Mouse (Mus musculus) monocyte, adult 59 days (primary cell): ENCODE data around the gene Smtnl1. TPM values are rescaled to one million over a fixed set of nuclear protein-coding genes. Genes with fewer than 3 reads are reported as not detected.

ENCODE experiments used
- total RNA-seq, 2 experiments: library from RNA; stranded (reverse); gene quantifications; one replicate each; pipeline ENCODE4 v1.2.4; 2023

Smtnl1 gene
- not detected for total RNA-seq

GRCm38 (mm10) chr2:84822552-84822951 is at the start of gene Smtnl1:
Gene Smtnl1 (minus strand): TSS chr2:84822652.

DNA sequence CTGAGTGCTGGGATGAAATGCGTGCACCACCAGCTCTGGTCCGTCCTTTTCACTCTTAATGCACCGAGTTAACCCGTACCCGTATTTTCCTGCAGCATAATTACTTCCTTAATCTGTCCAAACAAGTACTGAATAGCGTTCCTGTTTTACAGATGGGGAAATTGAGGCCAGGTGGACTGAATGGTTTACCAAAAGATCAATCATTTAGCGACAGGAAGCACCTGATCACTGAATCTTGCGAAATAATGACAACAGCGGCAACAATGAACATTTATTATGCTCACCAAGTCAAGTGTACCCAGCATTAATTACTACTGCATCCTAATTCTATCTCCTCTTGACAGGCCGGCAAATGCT is 16.1 kb upstream of the Smtnl1 start, which contains the start of gene Slc43a1:
Gene Slc43a1, plus strand, starts transcription at position 258 of the 357 bp plus-strand sequence.

GRCm38 (mm10) chr2:84826488-84827282 is 4.2 kb upstream of the Smtnl1 start, which contains the start of gene Timm10:
Gene Timm10 (plus strand): TSS chr2:84826997.

GRCm38 (mm10) chr2:84798493-84798921 is 23.9 kb downstream of the Smtnl1 start, which contains the start of gene Ube2l6:
Gene Ube2l6 (plus strand): TSS chr2:84798828.

DNA sequence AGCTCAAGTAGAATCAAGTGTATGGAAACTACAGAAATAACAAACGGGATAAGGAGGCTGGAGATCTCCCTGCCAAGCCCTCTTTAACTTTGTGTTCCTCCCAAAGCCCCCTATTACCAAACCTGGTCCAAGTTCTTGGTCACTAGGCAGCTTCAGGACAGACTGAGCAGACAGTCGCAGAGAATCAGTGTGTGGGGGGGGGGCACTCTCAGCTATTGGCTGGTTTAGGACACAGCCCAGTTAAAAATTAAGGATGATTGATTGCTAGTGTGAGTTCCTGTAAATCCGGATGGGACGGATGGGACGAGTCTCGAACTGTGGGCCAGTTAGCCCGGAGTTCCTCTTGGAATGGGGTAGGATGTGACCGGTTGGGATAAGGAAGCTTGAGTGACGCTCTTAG is 47.2 kb downstream of the Smtnl1 start, which contains the start of gene Serping1:
Gene Serping1, minus strand, starts transcription at position 204 of the 400 bp plus-strand sequence.

Other genes with a start within 250 kb of the Smtnl1 start
- 10 to 100 TPM; 63.0 to 73.0 TPM for gene Ctnnd1, start 171.9 kb downstream of the Smtnl1 start, total RNA-seq
- under 1 TPM; 0.21 TPM for gene Btbd18, start 163.6 kb downstream of the Smtnl1 start, total RNA-seq
- 10 to 100 TPM; 22.3 to 23.7 TPM for gene Selenoh, start 151.9 kb downstream of the Smtnl1 start, total RNA-seq
- not detected for gene Gm28635, start 144.6 kb downstream of the Smtnl1 start, total RNA-seq
- 1 to 10 TPM; 8.4 to 8.7 TPM for gene Med19, start 144.2 kb downstream of the Smtnl1 start, total RNA-seq
- gene Tmx2, start 143.5 kb downstream of the Smtnl1 start, total RNA-seq: 10 to 100 TPM; 23.2 to 24.2 TPM
- 10 to 100 TPM; 41.6 to 44.0 TPM for gene Zdhhc5, start 107.5 kb downstream of the Smtnl1 start, total RNA-seq
- gene Clp1, start 95.3 kb downstream of the Smtnl1 start, total RNA-seq: 10 to 100 TPM; 12.3 to 14.4 TPM
- gene Ypel4, start 88.6 kb downstream of the Smtnl1 start, total RNA-seq: not detected
- gene Gm19426, start 79.0 kb downstream of the Smtnl1 start, total RNA-seq: not detected
- gene Serping1, start 47.2 kb downstream of the Smtnl1 start, total RNA-seq: 1 to 10 TPM in 1 of 2 experiments, under 1 TPM in 1; 0.39 to 2.2 TPM
- 10 to 100 TPM; 27.3 to 35.8 TPM for gene Ube2l6, start 23.8 kb downstream of the Smtnl1 start, total RNA-seq
- 10 to 100 TPM in 1 of 2 experiments, 1 to 10 TPM in 1; 10.0 to 12.7 TPM for gene Timm10, start 4.3 kb upstream of the Smtnl1 start, total RNA-seq
- gene Slc43a1, start 16.2 kb upstream of the Smtnl1 start, total RNA-seq: 1 to 10 TPM in 1 of 2 experiments, under 1 TPM in 1; 0.16 to 1.1 TPM
- not detected for gene Rtn4rl2, start 64.1 kb upstream of the Smtnl1 start, total RNA-seq
- 1 to 10 TPM; 5.6 to 7.0 TPM for gene Slc43a3, start 113.9 kb upstream of the Smtnl1 start, total RNA-seq
- 1 to 10 TPM; 1.0 to 5.5 TPM for gene Prg2, start 157.8 kb upstream of the Smtnl1 start, total RNA-seq
- not detected for gene Prg3, start 165.6 kb upstream of the Smtnl1 start, total RNA-seq
- 10 to 100 TPM; 73.4 to 76.5 TPM for gene Ssrp1, start 214.6 kb upstream of the Smtnl1 start, total RNA-seq
- gene P2rx3, start 214.8 kb upstream of the Smtnl1 start, total RNA-seq: not detected
- 10 to 100 TPM; 14.2 to 18.6 TPM for gene Tnks1bp1, start 225.4 kb upstream of the Smtnl1 start, total RNA-seq